Mouse (Mus musculus) right cerebral cortex, adult 2 months (tissue): Measurements from ENCODE around the gene Mapk12.

Source experiments
- DNase-seq, 2 experiments: peaks; one replicate each; pipeline ENCODE4 v3.0.0; 2021 to 2022; ENCODE audit warnings: low spot score in 2 of 2

The Mapk12 gene

DNA sequence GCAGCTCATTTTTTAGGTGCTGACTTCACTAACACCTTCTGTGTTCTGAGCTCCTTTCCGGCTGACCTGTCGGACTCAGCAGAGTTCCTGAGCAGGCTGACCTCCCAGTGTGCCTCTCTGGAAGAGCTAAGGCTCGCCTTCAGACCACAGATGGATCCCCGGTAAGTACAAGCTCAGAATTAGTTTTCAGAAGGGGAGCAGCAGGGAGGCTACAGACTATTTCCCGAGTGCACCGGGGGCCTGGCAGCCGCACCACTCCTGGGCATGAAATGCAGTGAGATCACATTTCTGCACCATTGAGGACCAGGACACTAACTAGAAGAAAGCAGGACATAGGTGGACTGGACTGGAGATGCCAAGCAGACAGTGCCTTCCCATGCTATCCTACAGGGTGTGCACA lies 41.9 kb downstream of the Mapk12 start:
- DNase-seq, result no peak

GRCm38 (mm10) chr15:89097450-89097849 lies 43.1 kb downstream of the Mapk12 start:
- no peak for DNase-seq

- no peak for DNase-seq
These were observed 48.3 kb downstream of the Mapk12 start for GRCm38 (mm10) chr15:89092181-89092580.

GRCm38 (mm10) chr15:89090662-89091061 lies 49.8 kb downstream of the Mapk12 start:
- peak; percentile 50 to 58 for DNase-seq

DNA sequence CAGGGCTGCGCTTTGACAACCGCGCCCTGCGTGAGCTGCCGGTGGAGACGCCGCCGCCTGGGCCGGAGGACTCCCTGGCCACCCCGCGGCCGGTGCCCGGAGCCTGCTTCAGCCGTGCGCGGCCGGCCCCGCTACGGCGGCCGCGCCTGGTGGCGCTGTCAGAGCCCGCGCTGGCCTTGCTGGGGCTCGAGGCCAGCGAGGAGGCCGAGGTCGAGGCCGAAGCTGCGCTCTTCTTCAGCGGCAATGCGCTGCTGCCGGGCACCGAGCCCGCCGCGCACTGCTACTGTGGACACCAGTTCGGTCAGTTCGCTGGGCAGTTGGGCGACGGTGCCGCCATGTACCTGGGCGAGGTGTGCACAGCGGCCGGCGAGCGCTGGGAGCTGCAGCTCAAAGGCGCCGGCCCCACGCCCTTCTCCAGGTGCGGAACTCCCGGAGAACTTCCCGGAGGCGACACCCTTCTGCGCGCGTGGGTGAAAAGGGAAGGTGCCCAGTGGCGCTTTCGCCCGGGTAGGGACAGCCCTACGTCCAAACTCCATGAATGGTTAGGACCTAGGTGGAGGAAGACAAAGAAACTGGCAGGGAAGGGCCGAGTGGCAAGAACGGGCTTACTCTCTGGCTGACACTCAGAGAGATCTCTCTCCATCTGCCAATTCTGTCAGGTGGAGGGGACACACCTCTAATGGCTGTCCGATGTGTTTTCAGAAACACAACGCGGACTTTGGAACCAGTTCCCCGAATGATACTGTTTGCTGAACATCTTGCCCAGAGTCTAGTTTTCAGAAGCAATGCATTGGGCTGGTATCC lies 51.1 kb downstream of the Mapk12 start:
- no peak for DNase-seq

DNA sequence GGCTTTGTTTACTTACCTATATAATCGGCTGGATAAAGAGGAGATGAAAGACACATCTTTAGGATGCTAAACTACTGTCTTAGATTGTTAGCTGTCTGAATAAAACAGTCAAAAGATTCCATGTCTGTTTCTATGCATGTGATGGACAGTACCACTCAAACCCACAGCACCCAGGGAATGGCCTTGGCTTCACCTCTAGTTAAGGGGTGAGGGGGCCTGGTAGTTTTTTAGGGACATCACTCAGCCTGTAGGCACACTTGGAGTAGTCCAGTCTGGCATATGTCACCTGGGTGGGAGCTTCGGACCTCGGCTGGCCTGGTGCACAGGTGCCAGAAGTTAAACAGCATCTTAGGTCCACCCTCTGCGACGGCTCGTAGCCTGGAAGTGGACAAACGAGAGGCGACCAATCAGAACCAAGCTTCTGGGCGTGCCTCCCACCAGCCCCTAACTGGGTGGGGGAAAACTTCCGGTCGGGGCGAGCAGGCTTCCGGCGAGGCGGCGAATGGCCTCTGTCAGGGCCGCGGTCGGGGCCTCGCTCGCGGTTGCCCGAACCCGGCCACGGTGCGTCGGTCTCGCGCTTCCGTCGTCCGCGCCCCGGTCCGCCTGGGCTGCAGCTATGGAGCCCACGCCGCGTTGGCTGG lies 51.8 kb downstream of the Mapk12 start, which contains the start of gene Selenoo:
Gene Selenoo, plus strand, starts transcription at position 478 of the 641 bp plus-strand sequence.
- peak; percentile 90 to 91 for DNase-seq

DNA sequence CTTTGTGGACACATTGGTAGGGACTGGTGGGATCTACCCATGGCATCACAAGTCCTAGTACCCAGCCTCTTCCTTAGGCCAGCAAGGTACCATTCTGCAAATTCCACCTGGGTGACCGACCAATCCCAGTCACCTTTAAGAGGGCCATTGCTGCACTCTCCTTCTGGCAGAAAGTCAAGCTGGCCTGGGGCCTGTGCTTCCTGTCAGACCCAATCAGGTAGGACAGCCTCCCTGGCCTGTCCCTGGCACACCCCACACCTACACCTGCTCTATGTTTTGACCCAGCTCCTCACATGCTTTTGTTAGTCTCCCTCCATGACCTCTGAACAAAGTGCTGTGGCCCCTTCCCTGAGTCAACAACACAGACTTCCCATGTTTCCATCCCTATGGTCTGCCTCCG lies 55.7 kb downstream of the Mapk12 start:
- DNase-seq, result no peak

DNA sequence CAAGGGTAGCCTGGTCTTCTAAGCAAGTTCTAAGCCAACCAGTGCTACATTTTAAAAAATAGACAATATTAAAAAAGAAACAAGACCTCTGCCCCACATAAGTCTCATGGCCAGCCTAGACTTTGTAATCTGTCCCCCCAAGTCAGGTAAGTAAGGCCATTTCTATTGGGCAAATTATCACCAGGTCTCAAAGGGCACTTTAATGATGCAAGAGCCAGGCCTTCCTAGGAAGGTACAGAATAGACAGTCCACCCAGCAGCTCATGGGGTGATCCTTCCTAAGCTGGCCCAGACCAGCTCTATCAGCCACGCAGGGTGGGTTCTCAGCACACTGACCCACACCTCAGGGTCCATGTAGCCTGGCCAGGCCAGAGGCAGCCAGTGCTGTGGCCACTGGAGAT lies 56.6 kb downstream of the Mapk12 start:
- DNase-seq, result no peak
